Mouse (Mus musculus): Measurements from ENCODE around the gene Pdcd1lg2.

DNA sequence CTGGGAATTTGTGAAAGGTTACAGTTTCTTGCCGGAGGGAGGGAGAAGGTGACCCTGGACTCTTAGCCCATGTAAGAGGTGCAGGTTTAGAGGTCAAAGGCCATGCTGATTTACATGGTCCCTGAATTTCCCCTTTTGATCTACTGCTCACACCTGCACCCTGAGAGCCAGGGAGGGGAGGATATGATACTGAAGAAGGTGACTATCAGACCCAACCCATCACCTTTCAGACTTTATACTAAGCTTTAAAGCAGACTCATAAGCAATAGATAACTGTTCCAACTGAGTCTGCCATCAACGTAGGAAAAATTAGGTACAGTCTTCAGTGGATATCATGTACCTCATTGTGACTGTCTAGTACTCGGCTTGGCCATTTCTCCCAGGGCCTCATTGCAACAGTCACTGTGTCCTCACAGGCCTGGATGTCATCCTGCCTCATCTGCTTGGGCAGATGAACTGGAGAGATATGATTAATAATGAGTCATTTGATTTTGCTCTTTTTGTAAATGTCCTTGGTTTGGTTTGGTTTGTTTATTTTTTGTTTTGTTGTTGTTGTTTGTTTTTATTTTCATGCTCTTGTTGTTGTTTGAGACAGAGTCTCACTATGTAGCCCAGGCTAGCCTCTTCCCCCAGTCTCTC is 41.9 kb upstream of the Pdcd1lg2 start:
- TF ChIP-seq CTCF (IDR thresholded peaks at IDR 0.05; ENCODE audit: low read depth), result no peak
- TF ChIP-seq EP300 (optimal IDR thresholded peaks at IDR 0.05), result no peak

Measured in stomach, postnatal 0 days (tissue).